Mouse (Mus musculus) neural tube, embryonic 10.5 days (tissue): ENCODE results near the gene Tlk1.

ENCODE experiments used
- DNase-seq: peaks from one replicate; pipeline ENCODE4 v3.0.0-alpha.2; 2017; ENCODE audit warnings: low spot score; ENCODE audit errors: extremely low spot score

Tlk1 gene

GRCm38 (mm10) chr2:70790246-70790645 lies 35.3 kb downstream of the Tlk1 start:
- DNase-seq, result no peak

- no peak for DNase-seq
Observed at GRCm38 (mm10) chr2:70789331-70789730, 36.2 kb downstream of the Tlk1 start.

- DNase-seq, result no peak
Observed at GRCm38 (mm10) chr2:70784447-70784846, 41.1 kb downstream of the Tlk1 start.

GRCm38 (mm10) chr2:70783504-70783903 lies 42.0 kb downstream of the Tlk1 start:
- DNase-seq, result no peak

GRCm38 (mm10) chr2:70779634-70780033 lies 45.9 kb downstream of the Tlk1 start:
- DNase-seq, result no peak

- DNase-seq, result no peak
Observed at GRCm38 (mm10) chr2:70776744-70777143, 48.8 kb downstream of the Tlk1 start.

- no peak for DNase-seq
Observed at GRCm38 (mm10) chr2:70764734-70765133, 60.8 kb downstream of the Tlk1 start.

- DNase-seq, result no peak
Observed at GRCm38 (mm10) chr2:70762741-70763140, 62.8 kb downstream of the Tlk1 start.

- DNase-seq, result no peak
Observed at GRCm38 (mm10) chr2:70752149-70752548, 73.4 kb downstream of the Tlk1 start.

GRCm38 (mm10) chr2:70751655-70752054 lies 73.9 kb downstream of the Tlk1 start:
- no peak for DNase-seq

- DNase-seq, result no peak
Observed at GRCm38 (mm10) chr2:70742588-70742987, 82.9 kb downstream of the Tlk1 start.

GRCm38 (mm10) chr2:70741901-70742300 lies 83.6 kb downstream of the Tlk1 start:
- DNase-seq, result no peak

GRCm38 (mm10) chr2:70736008-70736407 lies 89.5 kb downstream of the Tlk1 start:
- DNase-seq, result no peak

- DNase-seq, result no peak
Observed at GRCm38 (mm10) chr2:70735534-70735933, 90.0 kb downstream of the Tlk1 start.

- DNase-seq, result no peak
Observed at GRCm38 (mm10) chr2:70727089-70727488, 98.4 kb downstream of the Tlk1 start.

GRCm38 (mm10) chr2:70723610-70724243 lies 101.8 kb downstream of the Tlk1 start:
- DNase-seq, result no peak

GRCm38 (mm10) chr2:70710878-70711277 lies 114.7 kb downstream of the Tlk1 start:
- no peak for DNase-seq

- DNase-seq, result no peak
Observed at GRCm38 (mm10) chr2:70710236-70710635, 115.3 kb downstream of the Tlk1 start.

GRCm38 (mm10) chr2:70708986-70709730 lies 116.4 kb downstream of the Tlk1 start:
- no peak for DNase-seq

- no peak for DNase-seq
Observed at GRCm38 (mm10) chr2:70702403-70702802, 123.1 kb downstream of the Tlk1 start.

GRCm38 (mm10) chr2:70701571-70701970 lies 124.0 kb downstream of the Tlk1 start:
- DNase-seq, result no peak

GRCm38 (mm10) chr2:70700851-70701250 lies 124.7 kb downstream of the Tlk1 start:
- DNase-seq, result no peak

GRCm38 (mm10) chr2:70695712-70696111 lies 129.8 kb downstream of the Tlk1 start:
- no peak for DNase-seq
